Mouse (Mus musculus) E14TG2a.4 (cell line): ENCODE measurements around the gene Scml2.
"Not testable (repeated sequence)": the region's sequence is repeated elsewhere in the genome, so short reads cannot be mapped to it uniquely, and the experiment has no call there.

ENCODE experiments used
- H3K27me3 ChIP-seq: 2 replicates; pipeline ENCODE4 v1.6.1; 2014; ENCODE audit warnings: low read length, control low read depth; ENCODE audit not compliant: insufficient read depth
- H3K36me3 ChIP-seq: 2 replicates; pipeline ENCODE4 v1.6.1; 2014; ENCODE audit warnings: low read length, control low read depth; ENCODE audit not compliant: insufficient read depth
- H3K4me1 ChIP-seq: replicated peaks from 2 replicates; pipeline ENCODE4 v1.6.1; 2014; ENCODE audit warnings: low read depth, low read length, control low read depth
- H3K4me3 ChIP-seq: replicated peaks from 2 replicates; pipeline ENCODE4 v1.5.1; 2014; ENCODE audit warnings: mild to moderate bottlenecking, low read length
- H3K9me3 ChIP-seq: 2 replicates; pipeline ENCODE4 v1.6.1; 2014; ENCODE audit warnings: low read length, control low read depth
- CTCF ChIP-seq: conservative IDR thresholded peaks from 2 replicates; pipeline ENCODE4 v1.5.1; 2014; ENCODE audit warnings: low read length
- NANOG ChIP-seq: IDR thresholded peaks from 2 replicates; pipeline ENCODE4 v1.6.1; 2014; ENCODE audit warnings: borderline replicate concordance, low read length, mixed read lengths
- POU5F1 ChIP-seq: IDR thresholded peaks from 2 replicates; pipeline ENCODE4 v1.6.1; 2014; ENCODE audit warnings: low read length, borderline replicate concordance

Scml2 gene

GRCm38 (mm10) chrX:161116893-161117292, at the start of gene Scml2:
TSS of gene Scml2 (plus strand) at chrX:161117193.
- not testable (repeated sequence) for H3K36me3 ChIP-seq, H3K4me3 ChIP-seq, H3K4me1 ChIP-seq, H3K27me3 ChIP-seq, H3K9me3 ChIP-seq

GRCm38 (mm10) chrX:161075576-161075975, 41.4 kb upstream of the Scml2 start:
- H3K9me3 ChIP-seq: peaks cover 41% of the 10 kb centered on the region
- not testable (repeated sequence) for H3K4me1 ChIP-seq, H3K36me3 ChIP-seq, H3K27me3 ChIP-seq, H3K4me3 ChIP-seq

GRCm38 (mm10) chrX:161162314-161163068, 45.5 kb downstream of the Scml2 start:
- no peaks in the 10 kb centered on the region for H3K27me3 ChIP-seq
- no peaks in the 10 kb centered on the region for H3K9me3 ChIP-seq
- TF ChIP-seq POU5F1 (no peak), NANOG (no peak), CTCF (no peak)
- H3K4me3 ChIP-seq: peak overlapping the region; percentile 75
- H3K36me3 ChIP-seq: no peaks in the 10 kb centered on the region
- H3K4me1 ChIP-seq: 0 out of 2 replicates have a peak, but pooled peaks cover 3% of the 10 kb centered on the region

- H3K4me3 ChIP-seq: peak overlapping the region; percentile 75
- TF ChIP-seq CTCF (no peak), NANOG (no peak), POU5F1 (no peak)
- no peaks in the 10 kb centered on the region for H3K27me3 ChIP-seq
- no peaks in the 10 kb centered on the region for H3K36me3 ChIP-seq
- no peaks in the 10 kb centered on the region for H3K9me3 ChIP-seq
- 0 out of 2 replicates have a peak, but pooled peaks cover 3% of the 10 kb centered on the region for H3K4me1 ChIP-seq
Observed at GRCm38 (mm10) chrX:161163069-161163416, 46.0 kb downstream of the Scml2 start.

- not testable (repeated sequence) for H3K27me3 ChIP-seq, H3K36me3 ChIP-seq, H3K4me3 ChIP-seq, H3K4me1 ChIP-seq, H3K9me3 ChIP-seq
Observed at GRCm38 (mm10) chrX:161287156-161287555, 170.2 kb downstream of the Scml2 start, which contains the start of gene Gm15262. TSS of gene Gm15262 (plus strand) at chrX:161287456.
